Mouse (Mus musculus): Measurements from ENCODE around the gene Serinc1.

Gene Serinc1

GRCm38 (mm10) chr10:57485908-57486541, 46.3 kb downstream of the Serinc1 start, which contains the start of gene Hsf2:
Gene Hsf2, plus strand, starts transcription at chr10:57486385.
- in situ Hi-C loops (cut with MseI, MboI): no loop called here

GRCm38 (mm10) chr10:57484741-57485140, 47.6 kb downstream of the Serinc1 start:
- in situ Hi-C loops (cut with MseI, MboI): no loop called here

GRCm38 (mm10) chr10:57481717-57482116, 50.6 kb downstream of the Serinc1 start:
- in situ Hi-C loops (cut with MseI, MboI): no loop called here

DNA sequence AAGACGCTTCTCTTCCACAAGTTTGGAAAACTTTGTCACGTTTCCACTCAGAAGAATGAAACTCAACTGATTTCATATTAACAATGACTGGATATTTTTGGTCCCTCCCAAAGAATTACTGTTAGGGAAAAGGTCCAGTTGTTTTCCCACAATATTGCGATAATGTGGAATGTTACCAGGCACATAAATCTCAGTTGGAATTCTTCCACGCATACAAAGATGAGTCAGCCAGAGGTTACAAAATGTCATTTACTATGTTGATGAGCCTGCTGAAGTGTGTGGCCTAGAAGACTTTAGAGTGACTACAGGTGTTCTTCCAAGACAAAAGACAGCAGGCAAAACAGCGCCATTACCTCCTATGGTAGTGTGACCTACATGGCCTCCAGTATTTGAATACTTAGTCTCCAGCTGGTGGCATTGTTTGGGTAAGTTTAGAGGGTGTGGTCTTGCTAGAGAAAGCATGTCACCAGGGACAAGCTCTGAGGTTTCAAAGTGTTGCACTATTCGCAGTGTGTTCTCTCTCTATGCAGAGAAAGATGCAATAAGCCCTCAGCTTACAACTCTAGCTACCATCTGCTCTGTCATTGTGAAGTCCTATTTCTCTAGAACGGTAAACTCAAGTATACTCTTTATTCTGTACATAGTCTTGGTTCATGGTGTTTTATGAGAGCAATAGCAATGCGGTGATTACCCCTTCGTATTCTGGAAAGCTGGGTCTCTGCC, 55.0 kb downstream of the Serinc1 start:
- in situ Hi-C loops (cut with MseI, MboI): no loop called here
